Mouse (Mus musculus): ENCODE measurements around the gene Stbd1.

Stbd1 gene

GRCm38 (mm10) chr5:92602691-92603690 lies at the start of gene Stbd1:
Stbd1 (plus strand) TSS chr5:92603041.
- peak; percentile 50 for DNase-seq (ENCODE audit: low spot score)

- DNase-seq (ENCODE audit: low spot score): no peak
Observed at GRCm38 (mm10) chr5:92553939-92554338, 48.9 kb upstream of the Stbd1 start.

GRCm38 (mm10) chr5:92554443-92554842 lies 48.4 kb upstream of the Stbd1 start:
- DNase-seq (ENCODE audit: low spot score): no peak

- DNase-seq (ENCODE audit: low spot score): peak; percentile 21
Observed at GRCm38 (mm10) chr5:92554891-92555511, 47.8 kb upstream of the Stbd1 start, which contains the start of gene Fam47e. Fam47e (plus strand) TSS chr5:92555069.

- DNase-seq (ENCODE audit: low spot score): no peak
Observed at GRCm38 (mm10) chr5:92555905-92556304, 46.9 kb upstream of the Stbd1 start.

GRCm38 (mm10) chr5:92557508-92557907 lies 45.3 kb upstream of the Stbd1 start:
- no peak for DNase-seq (ENCODE audit: low spot score)

GRCm38 (mm10) chr5:92560201-92560600 lies 42.6 kb upstream of the Stbd1 start:
- DNase-seq (ENCODE audit: low spot score): no peak

- no peak for DNase-seq (ENCODE audit: low spot score)
Observed at GRCm38 (mm10) chr5:92562002-92562401, 40.8 kb upstream of the Stbd1 start.

GRCm38 (mm10) chr5:92571232-92571631 lies 31.6 kb upstream of the Stbd1 start:
- DNase-seq (ENCODE audit: low spot score): no peak

GRCm38 (mm10) chr5:92579559-92579958 lies 23.3 kb upstream of the Stbd1 start:
- no peak for DNase-seq (ENCODE audit: low spot score)

- no peak for DNase-seq (ENCODE audit: low spot score)
Observed at GRCm38 (mm10) chr5:92585932-92586331, 16.9 kb upstream of the Stbd1 start.

- no peak for DNase-seq (ENCODE audit: low spot score)
Observed at GRCm38 (mm10) chr5:92595026-92595425, 7.8 kb upstream of the Stbd1 start.

- no peak for DNase-seq (ENCODE audit: low spot score)
Observed at GRCm38 (mm10) chr5:92596865-92597264, 6.0 kb upstream of the Stbd1 start.

- DNase-seq (ENCODE audit: low spot score): no peak
Observed at GRCm38 (mm10) chr5:92599030-92599429, 3.8 kb upstream of the Stbd1 start.

- peak; percentile 9 for DNase-seq (ENCODE audit: low spot score)
Observed at GRCm38 (mm10) chr5:92604452-92605247, 1.8 kb downstream of the Stbd1 start.

GRCm38 (mm10) chr5:92607492-92608229 lies 4.8 kb downstream of the Stbd1 start:
- DNase-seq (ENCODE audit: low spot score): no peak

GRCm38 (mm10) chr5:92612756-92613155 lies 9.9 kb downstream of the Stbd1 start:
- DNase-seq (ENCODE audit: low spot score): no peak

- no peak for DNase-seq (ENCODE audit: low spot score)
Observed at GRCm38 (mm10) chr5:92621883-92622282, 19.0 kb downstream of the Stbd1 start.

- no peak for DNase-seq (ENCODE audit: low spot score)
Observed at GRCm38 (mm10) chr5:92627896-92628295, 25.1 kb downstream of the Stbd1 start.

- DNase-seq (ENCODE audit: low spot score): no peak
Observed at GRCm38 (mm10) chr5:92633526-92633925, 30.7 kb downstream of the Stbd1 start.

- no peak for DNase-seq (ENCODE audit: low spot score)
Observed at GRCm38 (mm10) chr5:92634916-92635315, 32.1 kb downstream of the Stbd1 start.
